Mouse (Mus musculus) heart, postnatal 0 days (tissue): ENCODE measurements around the gene Vps8. TPM values are rescaled to one million over a fixed set of nuclear protein-coding genes. Genes with fewer than 3 reads are reported as not detected.

Experiments used
- ATAC-seq: fragments of 200-750 bp; cut with Nextera tagmentation; 2 replicates; pipeline ENCODE4 v1.8.0; 2017; ENCODE audit warnings: low read depth, moderate number of reproducible peaks, moderate library complexity; ENCODE audit not compliant: insufficient read depth
- DNase-seq: peaks from one replicate; pipeline ENCODE4 v3.0.0-alpha.2; 2016; ENCODE audit warnings: low spot score
- H3K27ac ChIP-seq: fragments of 300-500 bp; sonication (generic); 2 replicates; pipeline ENCODE4 v1.5.1; 2014; ENCODE audit warnings: low read depth, mild to moderate bottlenecking
- H3K27me3 ChIP-seq: fragments of 300-500 bp; sonication (generic); 2 replicates; pipeline ENCODE4 v1.6.1; 2014; ENCODE audit warnings: low read length, mixed read lengths; ENCODE audit not compliant: control insufficient read depth, insufficient read depth
- H3K36me3 ChIP-seq: fragments of 300-500 bp; sonication (generic); replicated peaks from 2 replicates; pipeline ENCODE4 v1.6.1; 2014; ENCODE audit warnings: low read length, mixed read lengths; ENCODE audit not compliant: control insufficient read depth, insufficient read depth
- H3K4me1 ChIP-seq: fragments of 300-500 bp; sonication (generic); 2 replicates; pipeline ENCODE4 v1.6.1; 2014; ENCODE audit warnings: antibody characterized with exemption; ENCODE audit not compliant: control insufficient read depth, insufficient read depth
- H3K4me2 ChIP-seq: fragments of 300-500 bp; sonication (generic); 2 replicates; pipeline ENCODE4 v1.6.1; 2014; ENCODE audit warnings: low read depth, mild to moderate bottlenecking, low read length, moderate library complexity
- H3K4me3 ChIP-seq: fragments of 300-500 bp; sonication (generic); 2 replicates; pipeline ENCODE4 v1.5.1; 2014; ENCODE audit warnings: low read depth, low read length
- H3K9ac ChIP-seq: fragments of 300-500 bp; sonication (generic); replicated peaks from 2 replicates; pipeline ENCODE4 v1.6.1; 2014; ENCODE audit warnings: low read depth, low read length, mixed read lengths
- H3K9me3 ChIP-seq: fragments of 300-500 bp; sonication (generic); replicated peaks from 2 replicates; pipeline ENCODE4 v1.6.1; 2016; ENCODE audit warnings: low read length; ENCODE audit not compliant: control insufficient read depth
- CTCF ChIP-seq: IDR thresholded peaks from 2 replicates; pipeline ENCODE4 v1.5.1; 2016; ENCODE audit warnings: antibody characterized with exemption, control low read depth, low read depth
- EP300 ChIP-seq: IDR thresholded peaks from 2 replicates; pipeline ENCODE4 v1.6.1; 2016; ENCODE audit warnings: antibody characterized with exemption, low read depth
- WGBS: fragments of 180-500 bp; shearing (Covaris S2); extraction: QIAGEN DNeasy Blood & Tissue Kit; methylation state at CpG from one replicate; pipeline ENCODE4 v1.1.7; 2014; 5-methylcytosine and 5-hydroxymethylcytosine counted together
- polyA plus RNA-seq: library from polyadenylated mRNA; unstranded; fragments of >200 nt; fragmentation: Nextera tagmentation; extraction: Ambion mirVana; gene quantifications from 2 replicates; pipeline ENCODE4 v1.2.1, GENCODE M21; 2015
- total RNA-seq: library from RNA; depleted of rRNA; stranded (reverse); fragments of >200 nt; gene quantifications from 2 replicates; pipeline ENCODE4 v1.2.3, GENCODE M21; 2014; ENCODE audit warnings: low replicate concordance

Vps8 gene
- total and polyA plus RNA-seq, 2 experiments from 2014 or later: 21.3 to 94.8 TPM

DNA sequence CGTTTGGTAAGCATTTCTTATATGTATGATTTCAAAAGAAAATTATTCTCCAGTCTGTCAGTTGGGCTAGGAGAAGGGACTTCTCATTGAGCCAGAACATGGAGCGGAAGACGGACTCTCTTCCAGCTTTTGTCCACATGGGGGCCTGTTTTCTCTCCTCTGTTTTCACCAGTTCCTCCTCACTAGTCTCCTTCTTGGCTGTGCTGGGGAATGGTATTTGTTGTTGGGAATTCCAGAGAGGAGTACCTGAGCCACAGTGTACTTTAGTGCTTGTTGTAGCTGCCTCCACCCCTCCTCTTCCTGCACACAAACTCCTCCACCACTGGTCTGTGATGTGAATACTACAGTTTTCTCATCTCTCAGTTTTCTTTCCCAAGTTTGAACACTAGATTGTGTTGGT lies 74.7 kb downstream of the Vps8 start:
- Histone ChIP-seq H3K36me3 (0 out of 2 replicates have a peak, but pooled peaks cover 4% of the 10 kb centered on the region), H3K9ac (no peak overlapping the region), H3K27me3 (no peaks in the 10 kb centered on the region), H3K9me3 (no peaks in the 10 kb centered on the region), H3K4me3 (no peak overlapping the region), H3K4me2 (no peak overlapping the region), H3K4me1 (peaks cover 44% of the 10 kb centered on the region), H3K27ac (peak overlapping the region; percentile 97)
- WGBS: 39% methylated on average over 3 of the region's 3 CpGs
- DNase-seq (peak; percentile 82), ATAC-seq (no peak)
- TF ChIP-seq EP300: no peak
- TF ChIP-seq CTCF: peak; percentile 41

DNA sequence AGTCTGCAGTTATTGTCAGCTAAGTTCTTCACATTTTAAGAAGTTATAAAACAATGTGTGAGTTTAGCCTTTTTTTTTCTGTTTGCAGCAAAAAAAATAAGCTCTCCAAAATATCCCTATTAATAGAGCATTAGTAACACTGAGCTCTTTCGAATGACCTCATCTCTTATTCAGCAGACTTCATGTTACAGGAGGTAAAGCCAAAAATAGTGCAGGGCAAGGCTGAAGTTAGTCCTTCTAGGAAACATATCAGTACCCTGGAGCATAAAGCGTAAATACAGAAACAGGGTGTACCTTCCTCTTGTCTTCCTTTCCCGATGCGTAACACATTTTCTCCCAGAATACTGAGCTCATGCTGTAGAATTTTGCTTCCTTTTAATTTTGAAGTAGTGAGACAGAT lies 76.1 kb downstream of the Vps8 start:
- DNase-seq: peak; percentile 95
- ATAC-seq: peak; percentile 90
- H3K27ac ChIP-seq: peak overlapping the region; percentile 97

DNA sequence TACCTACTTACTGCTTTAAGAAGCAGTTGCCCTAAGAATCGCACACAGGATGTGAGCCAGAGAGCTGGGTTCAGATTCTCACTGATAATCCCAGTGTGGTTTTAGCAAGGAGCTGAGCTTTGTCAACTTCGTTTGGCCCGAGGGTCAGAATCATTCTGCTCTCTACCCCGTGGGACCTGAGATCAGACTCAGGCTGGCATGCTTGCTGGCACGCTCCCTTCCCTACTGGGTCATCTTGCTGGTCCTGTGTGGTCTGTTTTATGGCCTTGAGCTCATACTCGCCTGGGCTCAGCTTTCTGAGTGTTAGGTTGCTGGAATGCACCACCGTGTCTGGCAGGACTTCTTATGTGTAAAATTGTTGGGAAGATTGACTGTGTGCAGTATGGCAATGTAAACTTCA lies 76.7 kb downstream of the Vps8 start:
- Histone ChIP-seq H3K4me1 (peaks cover 44% of the 10 kb centered on the region), H3K9ac (peak overlapping the region; percentile 37), H3K4me2 (peak overlapping the region; percentile 36), H3K27me3 (no peaks in the 10 kb centered on the region), H3K36me3 (no peaks in the 10 kb centered on the region), H3K4me3 (no peak overlapping the region), H3K9me3 (no peaks in the 10 kb centered on the region), H3K27ac (peak overlapping the region; percentile 97)
- WGBS: 40% methylated on average over 7 of the region's 7 CpGs
- TF ChIP-seq CTCF (no peak), EP300 (no peak)
- DNase-seq (no peak), ATAC-seq (0 out of 2 replicates have a peak, but pooled peaks have one; percentile 5)

More for the DNA sequence above, 76.1 kb downstream of the Vps8 start:
- Histone ChIP-seq H3K36me3 (0 out of 2 replicates have a peak, but pooled peaks cover 3% of the 10 kb centered on the region), H3K9ac (peak overlapping the region; percentile 37), H3K4me1 (peaks cover 44% of the 10 kb centered on the region), H3K27me3 (no peaks in the 10 kb centered on the region), H3K4me3 (no peak overlapping the region), H3K9me3 (no peaks in the 10 kb centered on the region), H3K4me2 (peak overlapping the region; percentile 36)
- TF ChIP-seq EP300: peak; percentile 91
- no peak for TF ChIP-seq CTCF
- WGBS: 16% methylated on average over 4 of the region's 4 CpGs

DNA sequence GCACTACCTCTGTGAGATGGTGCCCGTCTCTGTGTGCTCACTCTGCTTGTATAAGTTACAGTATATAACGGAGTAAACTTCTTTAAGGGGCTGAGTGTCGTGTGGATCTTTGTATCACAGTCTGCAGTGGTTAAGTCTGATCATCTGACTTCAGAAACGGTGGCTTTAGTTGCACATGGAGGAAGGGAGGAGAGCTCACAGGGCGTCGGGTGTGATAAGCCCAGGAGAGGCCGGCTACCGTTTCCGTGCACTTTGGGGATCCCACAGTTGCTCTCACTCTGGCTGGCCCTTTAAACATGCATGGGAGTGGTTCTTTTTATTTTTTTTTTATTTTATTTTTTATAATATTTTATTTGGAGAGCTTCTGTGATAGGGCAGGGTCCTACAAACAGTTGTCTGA lies 95.9 kb downstream of the Vps8 start:
- Histone ChIP-seq H3K4me1 (peaks cover 14% of the 10 kb centered on the region), H3K27ac (no peak overlapping the region), H3K36me3 (0 out of 2 replicates have a peak, but pooled peaks cover 5% of the 10 kb centered on the region), H3K4me3 (no peak overlapping the region), H3K9ac (no peak overlapping the region), H3K9me3 (no peaks in the 10 kb centered on the region; the same call in 1 of the 2 replicates), H3K27me3 (no peaks in the 10 kb centered on the region), H3K4me2 (no peak overlapping the region)
- DNase-seq: no peak
- 54% methylated on average over 9 of the region's 9 CpGs for WGBS
- no peak for TF ChIP-seq EP300
- TF ChIP-seq CTCF: no peak
- ATAC-seq: no peak

DNA sequence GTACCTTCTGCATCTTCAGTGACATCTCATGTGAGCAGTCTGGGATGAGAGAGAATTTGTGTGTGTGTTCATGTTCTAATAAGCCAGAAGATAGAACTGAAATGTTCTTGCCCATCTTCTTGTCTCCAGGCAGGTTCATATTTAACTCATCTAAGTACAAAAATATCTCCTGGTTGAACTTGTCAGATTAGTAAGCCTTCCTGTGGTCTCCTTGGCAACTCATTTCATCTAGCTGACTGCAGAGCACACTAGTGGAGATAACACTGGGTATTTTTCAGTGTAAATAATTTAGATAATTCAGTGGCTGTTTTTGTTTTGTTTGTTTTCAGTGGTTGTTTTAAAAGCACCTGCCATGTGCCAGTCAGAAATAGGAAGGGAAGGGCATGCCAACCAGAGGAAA lies 96.9 kb downstream of the Vps8 start:
- DNase-seq: no peak
- ATAC-seq: no peak
- TF ChIP-seq CTCF: no peak
- no peak for TF ChIP-seq EP300
- Histone ChIP-seq H3K27ac (peak overlapping the region; percentile 39; the same call in 1 of the 2 replicates), H3K4me1 (peaks cover 19% of the 10 kb centered on the region), H3K4me3 (no peak overlapping the region), H3K36me3 (0 out of 2 replicates have a peak, but pooled peaks cover 5% of the 10 kb centered on the region), H3K9me3 (no peaks in the 10 kb centered on the region), H3K4me2 (no peak overlapping the region), H3K27me3 (no peaks in the 10 kb centered on the region), H3K9ac (no peak overlapping the region)

DNA sequence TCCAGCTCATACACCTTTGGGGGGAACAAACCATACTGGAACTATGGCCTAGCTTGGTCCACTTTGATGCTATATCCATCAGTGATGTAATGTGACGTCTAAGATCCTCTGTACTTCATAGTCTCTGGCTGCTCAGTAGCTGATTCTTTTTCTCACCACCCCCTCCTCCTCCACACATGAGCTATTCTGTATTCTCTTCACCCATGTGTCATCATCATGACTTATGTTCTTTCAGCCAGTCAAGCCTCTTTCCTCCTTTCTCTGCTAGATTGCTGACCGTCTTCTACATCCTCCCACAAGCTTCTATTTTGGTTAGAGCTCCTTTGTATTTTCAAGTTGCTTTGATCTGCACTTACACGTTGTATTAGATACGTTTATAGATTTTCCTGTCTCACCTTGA lies 100.8 kb downstream of the Vps8 start:
- ATAC-seq: no peak
- no peaks in the 10 kb centered on the region for H3K9me3 ChIP-seq
- 69% methylated on average over 4 of the region's 4 CpGs for WGBS
- no peaks in the 10 kb centered on the region for H3K27me3 ChIP-seq
- H3K36me3 ChIP-seq: 0 out of 2 replicates have a peak, but pooled peaks cover 5% of the 10 kb centered on the region
- H3K27ac ChIP-seq: no peak overlapping the region
- TF ChIP-seq EP300 (no peak), CTCF (no peak)
- H3K4me3 ChIP-seq: no peak overlapping the region
- no peak for DNase-seq
- H3K9ac ChIP-seq: no peak overlapping the region
- H3K4me2 ChIP-seq: no peak overlapping the region
- peaks cover 27% of the 10 kb centered on the region for H3K4me1 ChIP-seq
